Mouse (Mus musculus) ES-E14 (cell line): Measurements from ENCODE around the gene D7Ertd443e. TPM values are rescaled to one million over a fixed set of nuclear protein-coding genes. Genes with fewer than 3 reads are reported as not detected.
A peak's percentile ranks its signal among the peaks of the same experiment; 100 is the strongest.

Source experiments
- DNase-seq: peaks from one replicate; pipeline ENCODE4 v3.0.0-alpha.2; 2013; ENCODE audit warnings: low read depth, low spot score
- H3K27ac ChIP-seq: 2 replicates; pipeline ENCODE4 v1.5.1; 2012; ENCODE audit warnings: low read depth, mild to moderate bottlenecking, low read length, moderate library complexity, mixed read lengths; ENCODE audit not compliant: poor library complexity, insufficient read depth, severe bottlenecking
- H3K36me3 ChIP-seq: 2 replicates; pipeline ENCODE4 v1.6.1; 2012; ENCODE audit warnings: mild to moderate bottlenecking, low read length, moderate library complexity, mixed read lengths; ENCODE audit not compliant: control insufficient read depth, poor library complexity, insufficient read depth, severe bottlenecking
- H3K4me1 ChIP-seq, 2 experiments: fragments of 150-350 bp in 1 of 2; sonication (generic) in 1 of 2; 2 replicates each; pipeline ENCODE4 v1.6.1; 2012; ENCODE audit warnings: low read length in 2 of 2, mild to moderate bottlenecking in 1 of 2, mixed read lengths in 1 of 2; ENCODE audit not compliant: control insufficient read depth in 2 of 2, insufficient read depth in 2 of 2, poor library complexity in 1 of 2
- H3K4me3 ChIP-seq, 2 experiments: fragments of 150-350 bp in 1 of 2; sonication (generic) in 1 of 2; 2 replicates each; pipeline ENCODE4 v1.5.1; 2012; ENCODE audit warnings: low read length in 2 of 2, low read depth in 1 of 2, mild to moderate bottlenecking in 1 of 2, mixed read lengths in 1 of 2; ENCODE audit not compliant: insufficient read depth in 1 of 2, poor library complexity in 1 of 2, severe bottlenecking in 1 of 2
- H3K9ac ChIP-seq: 2 replicates; pipeline ENCODE4 v1.6.1; 2012; ENCODE audit warnings: low read depth, mild to moderate bottlenecking, low read length, mixed read lengths; ENCODE audit not compliant: poor library complexity, insufficient read depth, severe bottlenecking
- H3K9me3 ChIP-seq: fragments of 150-350 bp; sonication (generic); 2 replicates; pipeline ENCODE4 v1.6.1; 2012; ENCODE audit warnings: low read depth, mild to moderate bottlenecking, low read length; ENCODE audit not compliant: control insufficient read depth, insufficient read depth
- CHD2 ChIP-seq: IDR thresholded peaks from 2 replicates; pipeline ENCODE4 v1.6.1; 2014; ENCODE audit warnings: mild to moderate bottlenecking, low read depth, low read length, inconsistent platforms
- HCFC1 ChIP-seq: IDR thresholded peaks from 2 replicates; pipeline ENCODE4 v1.6.1; 2012; ENCODE audit warnings: low read length, inconsistent platforms, borderline replicate concordance; ENCODE audit not compliant: insufficient read depth
- MAFK ChIP-seq: IDR thresholded peaks from 2 replicates; pipeline ENCODE4 v1.6.1; 2014; ENCODE audit warnings: mild to moderate bottlenecking, low read depth, low read length, inconsistent platforms; ENCODE audit not compliant: insufficient read depth
- ZC3H11A ChIP-seq: IDR thresholded peaks from 2 replicates; pipeline ENCODE4 v1.6.1; 2012; ENCODE audit warnings: low read depth, mild to moderate bottlenecking, inconsistent platforms, low read length, borderline replicate concordance
- ZNF384 ChIP-seq: IDR thresholded peaks from 2 replicates; pipeline ENCODE4 v1.6.1; 2012; ENCODE audit warnings: low read depth, low read length, inconsistent platforms
- in situ Hi-C, 2 experiments: fragments of 600-800 bp; cut with MboI; formaldehyde crosslinking; loops; one replicate each; pipeline ENCODE4 v1.15.1; 2025; ENCODE audit warnings: low sequenced_read_pairs in 2 of 2, inconsistent platforms in 1 of 2; ENCODE audit not compliant: unreplicated experiment in 2 of 2
- total RNA-seq: library from RNA; depleted of rRNA; stranded (reverse); fragments of 300-350 nt; gene quantifications from 2 replicates; pipeline ENCODE4 v1.2.3, GENCODE M21; 2012

D7Ertd443e gene
- total RNA-seq, 1 experiment, result not detected

DNA sequence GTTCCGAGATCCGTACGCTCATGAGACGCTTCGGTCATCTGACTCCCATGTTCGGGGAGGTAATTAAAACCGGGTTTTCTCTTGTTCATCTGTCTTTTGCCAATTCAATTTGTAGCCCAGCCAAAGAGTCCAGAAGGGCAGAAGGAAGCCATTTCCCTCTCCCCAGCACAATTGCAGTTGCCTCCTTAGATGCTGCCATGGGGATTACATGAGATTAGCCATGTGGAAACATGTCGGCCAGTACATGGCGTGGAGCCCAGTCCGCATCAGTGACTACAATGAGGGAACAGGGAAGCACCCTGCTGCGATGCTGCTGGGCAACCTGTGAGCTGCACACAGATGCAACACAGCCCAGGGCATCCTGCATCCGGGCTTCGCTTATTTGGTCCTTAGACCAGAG lies 23.2 kb upstream of the D7Ertd443e start:
- no peak overlapping the region for H3K27ac ChIP-seq
- TF ChIP-seq CHD2, result no peak
- TF ChIP-seq ZC3H11A, result no peak
- TF ChIP-seq MAFK, result no peak
- TF ChIP-seq ZNF384, result no peak
- no peak for TF ChIP-seq HCFC1
- in situ Hi-C loops, result no loop called here
- no peaks in the 10 kb centered on the region for H3K9me3 ChIP-seq
- no peak for DNase-seq
- no peaks in the 10 kb centered on the region for H3K36me3 ChIP-seq
- H3K4me1 ChIP-seq, result no peaks in the 10 kb centered on the region
- H3K4me3 ChIP-seq, result no peak overlapping the region
- no peak overlapping the region for H3K9ac ChIP-seq

DNA sequence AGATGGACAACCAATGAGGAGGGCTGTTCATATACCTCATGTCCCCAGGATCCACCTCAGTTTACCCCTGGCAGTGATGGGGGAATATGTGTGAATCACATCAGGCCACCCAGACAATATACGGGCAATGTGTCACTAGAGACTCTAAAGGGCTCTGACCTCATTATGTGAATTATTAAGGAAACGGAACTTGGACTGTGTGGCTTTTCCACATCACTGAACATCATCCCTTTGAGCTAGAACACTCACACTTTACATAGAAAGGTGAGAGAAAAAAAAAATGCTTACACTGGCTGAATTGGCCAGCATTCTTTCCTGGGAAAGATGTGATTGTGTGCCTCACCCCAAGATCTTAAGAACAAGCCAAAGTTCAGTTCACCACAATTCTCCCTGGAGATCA lies 15.3 kb upstream of the D7Ertd443e start:
- H3K36me3 ChIP-seq, result no peaks in the 10 kb centered on the region
- no peak overlapping the region for H3K27ac ChIP-seq
- no peak for DNase-seq
- H3K4me1 ChIP-seq, result no peaks in the 10 kb centered on the region
- H3K4me3 ChIP-seq, result no peak overlapping the region
- no peaks in the 10 kb centered on the region for H3K9me3 ChIP-seq
- TF ChIP-seq CHD2 (no peak), MAFK (no peak), ZNF384 (no peak), HCFC1 (no peak), ZC3H11A (no peak)
- H3K9ac ChIP-seq, result no peak overlapping the region
- in situ Hi-C loops, result no loop called here

GRCm38 (mm10) chr7:134396769-134397168 lies 11.3 kb upstream of the D7Ertd443e start:
- in situ Hi-C loops, result no loop called here

DNA sequence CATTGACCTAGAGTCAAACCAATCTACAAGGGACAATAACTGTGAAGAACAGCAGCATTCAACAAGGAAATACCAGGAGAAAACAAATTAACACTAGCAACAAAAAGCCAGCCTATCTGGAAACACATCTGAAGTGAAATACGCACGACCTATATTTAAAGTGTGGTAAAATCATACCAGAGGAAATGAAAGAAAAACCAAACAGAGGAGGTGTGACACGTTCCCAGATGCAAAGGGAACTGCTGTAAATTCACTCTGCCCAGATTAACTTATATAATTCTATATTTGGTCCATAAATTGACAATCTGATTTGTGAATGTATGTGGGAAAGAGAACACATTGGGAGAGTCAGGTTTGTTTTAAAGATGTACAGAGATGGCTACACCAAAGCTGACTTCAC lies 2.7 kb downstream of the D7Ertd443e start:
- no peak for TF ChIP-seq CHD2
- no peak for TF ChIP-seq MAFK
- TF ChIP-seq HCFC1, result no peak
- no peak for TF ChIP-seq ZC3H11A
- TF ChIP-seq ZNF384, result no peak

More at GRCm38 (mm10) chr7:134396769-134397168, 11.3 kb upstream of the D7Ertd443e start:
- DNase-seq, result no peak
- Histone ChIP-seq H3K4me1 (no peaks in the 10 kb centered on the region), H3K9me3 (no peaks in the 10 kb centered on the region), H3K27ac (no peak overlapping the region), H3K9ac (no peak overlapping the region), H3K36me3 (no peaks in the 10 kb centered on the region), H3K4me3 (no peak overlapping the region)
- TF ChIP-seq ZNF384 (no peak), MAFK (no peak), ZC3H11A (no peak), CHD2 (no peak), HCFC1 (no peak)

DNA sequence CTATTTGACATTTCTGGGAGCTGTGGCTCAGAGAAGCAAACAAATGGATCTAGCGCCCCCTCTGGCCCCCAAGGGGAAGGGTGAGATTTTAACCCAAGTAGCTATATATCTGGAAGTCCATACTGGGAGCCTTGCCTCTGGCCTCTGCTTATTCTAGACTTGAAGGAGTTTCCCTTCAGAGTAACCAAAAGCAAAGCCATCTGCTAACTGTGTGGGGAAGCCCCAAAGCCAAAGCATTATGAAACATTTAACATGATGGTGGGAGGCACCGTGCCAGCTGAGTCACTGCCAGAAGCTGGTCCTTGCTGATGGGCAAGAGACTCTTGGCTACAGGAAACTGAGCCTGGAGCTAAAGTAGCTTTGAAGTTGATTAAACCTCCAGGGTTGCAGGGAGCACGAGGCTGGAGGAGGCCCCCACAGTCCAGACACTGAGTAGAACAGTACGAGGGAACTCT lies 4.0 kb downstream of the D7Ertd443e start:
- Histone ChIP-seq H3K4me1 (no peaks in the 10 kb centered on the region), H3K9me3 (no peaks in the 10 kb centered on the region), H3K27ac (no peak overlapping the region), H3K36me3 (no peaks in the 10 kb centered on the region), H3K9ac (no peak overlapping the region), H3K4me3 (no peak overlapping the region)
- in situ Hi-C loops, result no loop called here
- no peak for TF ChIP-seq CHD2
- TF ChIP-seq MAFK, result no peak
- TF ChIP-seq ZNF384, result no peak
- no peak for TF ChIP-seq ZC3H11A
- TF ChIP-seq HCFC1, result no peak
- peak; percentile 38 for DNase-seq

More for the DNA sequence above, 2.7 kb downstream of the D7Ertd443e start:
- H3K36me3 ChIP-seq, result no peaks in the 10 kb centered on the region
- no peak overlapping the region for H3K9ac ChIP-seq
- H3K9me3 ChIP-seq, result no peaks in the 10 kb centered on the region
- H3K4me1 ChIP-seq, result no peaks in the 10 kb centered on the region
- no peak overlapping the region for H3K27ac ChIP-seq
- no peak overlapping the region for H3K4me3 ChIP-seq
- in situ Hi-C loops, result no loop called here
- DNase-seq, result no peak
